Mouse (Mus musculus): ENCODE data around the gene Yap1.
"Not testable (repeated sequence)": the region's sequence is repeated elsewhere in the genome, so short reads cannot be mapped to it uniquely, and the experiment has no call there.

Yap1 gene

DNA sequence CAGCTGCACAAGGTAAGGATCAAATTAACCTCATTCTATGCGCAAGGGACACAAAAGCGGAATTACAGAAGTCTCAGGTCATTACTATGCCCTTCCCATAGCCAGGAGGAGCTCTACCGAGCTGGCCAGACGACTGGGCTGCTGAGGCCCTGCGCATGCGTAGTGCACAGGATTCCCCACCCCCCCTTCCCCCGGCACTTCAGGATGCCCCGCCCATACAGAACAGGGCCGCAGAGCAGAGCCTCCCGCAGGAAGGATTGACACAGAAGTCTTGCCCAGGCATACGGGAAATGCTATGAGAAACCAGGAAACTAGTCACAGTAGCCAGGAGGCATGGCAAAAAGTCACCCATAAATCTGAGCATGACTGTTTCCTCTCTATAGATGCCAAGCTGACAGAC, 89.9 kb downstream of the Yap1 start:
- peak; percentile 90 for DNase-seq (ENCODE audit: low spot score)

- no peak for DNase-seq (ENCODE audit: low spot score)
These were observed 90.4 kb downstream of the Yap1 start for GRCm38 (mm10) chr9:7913953-7914352.

GRCm38 (mm10) chr9:7907351-7907985, 96.9 kb downstream of the Yap1 start:
- no peak for DNase-seq (ENCODE audit: low spot score)

- no peak for DNase-seq (ENCODE audit: low spot score)
These were observed 97.8 kb downstream of the Yap1 start for GRCm38 (mm10) chr9:7906564-7906963.

DNA sequence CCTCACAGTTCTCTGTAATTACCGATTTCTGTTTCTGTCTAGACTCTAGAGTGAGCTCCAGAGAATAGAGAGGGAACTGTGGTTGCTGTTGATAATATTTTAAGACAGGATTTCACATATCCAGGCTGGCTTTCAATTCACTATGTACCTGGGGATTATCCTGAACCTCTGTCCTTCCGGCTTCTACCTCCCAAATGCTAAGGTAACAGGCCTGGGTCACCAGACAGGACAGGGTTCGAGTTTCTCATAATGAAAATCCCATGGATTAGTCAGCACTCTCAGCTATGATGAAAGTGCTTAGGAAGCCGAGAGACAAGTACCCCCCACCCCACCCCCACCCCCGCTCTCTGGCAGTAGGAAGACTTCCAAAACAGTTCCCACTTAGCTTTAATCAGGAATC, 100.6 kb downstream of the Yap1 start:
- DNase-seq (ENCODE audit: low spot score) = no peak

DNA sequence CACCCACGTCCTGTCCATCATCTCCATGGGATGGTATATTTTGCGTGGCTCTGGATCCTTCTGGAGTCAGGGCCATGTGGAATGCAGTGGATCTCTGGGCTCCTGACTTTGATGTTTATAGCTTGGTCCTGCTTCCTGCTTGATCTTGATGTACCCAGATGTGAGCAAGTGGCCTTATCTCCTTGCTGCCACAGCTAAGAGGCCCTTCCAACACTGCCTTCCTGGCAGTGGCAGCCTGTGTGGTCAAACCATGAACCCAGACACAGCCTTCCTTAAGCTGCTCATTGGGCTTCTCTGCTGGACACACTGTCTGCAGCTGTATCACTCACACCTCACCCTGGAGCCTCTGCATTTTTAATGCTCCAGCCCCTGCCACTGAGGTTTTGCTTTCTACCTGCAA, 101.1 kb downstream of the Yap1 start:
- DNase-seq (ENCODE audit: low spot score) = no peak

DNA sequence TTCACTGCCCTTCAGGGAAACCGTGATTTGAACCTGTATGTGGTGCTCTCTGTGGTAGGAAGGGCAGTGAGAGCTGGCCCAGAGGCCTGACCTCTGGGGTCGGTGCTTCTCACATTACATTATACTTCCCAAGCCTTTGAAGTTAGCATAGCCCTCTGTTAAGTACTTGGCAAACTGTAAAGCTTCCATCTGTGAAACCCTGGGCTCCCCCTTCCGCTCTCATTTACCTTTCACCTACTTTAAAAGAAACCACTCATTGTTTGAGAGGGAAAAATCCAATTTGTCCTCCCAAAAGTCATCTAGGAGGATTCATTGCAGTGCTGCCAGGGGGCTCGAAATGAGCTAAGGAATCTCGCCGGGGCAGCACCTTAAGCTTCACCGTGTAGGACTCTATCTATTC, 102.1 kb downstream of the Yap1 start:
- DNase-seq (ENCODE audit: low spot score) = peak; percentile 76

DNA sequence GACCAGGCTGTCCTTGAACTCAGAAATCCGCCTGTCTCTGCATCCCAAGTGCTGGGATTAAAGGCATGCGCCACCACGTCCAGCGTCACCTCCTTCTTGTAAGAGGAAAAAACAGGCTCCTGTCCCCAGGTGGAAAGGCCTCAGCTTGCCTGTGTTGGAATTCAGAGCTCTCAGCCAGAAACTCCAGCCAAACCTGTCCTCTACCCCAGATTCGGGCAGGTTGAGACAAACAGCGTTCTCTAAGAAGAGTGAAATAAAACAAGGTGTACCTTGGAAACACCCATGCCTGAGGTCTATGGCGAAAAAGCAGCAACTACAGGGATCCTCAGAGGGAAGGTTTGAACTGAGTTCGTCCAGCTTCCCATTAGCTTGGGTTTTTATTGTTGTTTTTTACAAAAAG, 103.4 kb downstream of the Yap1 start:
- no peak for DNase-seq (ENCODE audit: low spot score)

DNA sequence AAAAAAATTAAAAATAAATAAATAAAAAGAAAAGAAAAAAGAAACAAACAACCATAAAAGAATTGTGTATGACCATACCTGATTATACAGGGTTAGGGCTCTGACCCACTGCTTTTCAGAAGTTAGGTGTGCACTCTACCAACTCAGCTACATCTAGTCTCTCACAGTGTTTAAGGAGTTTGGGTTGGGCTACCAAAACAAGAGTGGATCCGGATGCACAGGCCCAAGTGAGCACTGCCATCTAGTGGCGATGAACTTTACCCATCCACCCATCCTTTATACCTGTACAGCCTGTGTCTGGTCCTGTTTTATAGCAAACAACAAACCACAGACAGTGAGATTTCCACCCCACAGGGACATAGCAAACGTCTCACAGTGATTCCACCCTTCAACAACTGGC, 106.9 kb downstream of the Yap1 start:
- DNase-seq (ENCODE audit: low spot score) = peak; percentile 87

- DNase-seq (ENCODE audit: low spot score) = not testable (repeated sequence)
These were observed 112.6 kb downstream of the Yap1 start for GRCm38 (mm10) chr9:7891796-7892195.

- DNase-seq (ENCODE audit: low spot score) = no peak
These were observed 113.2 kb downstream of the Yap1 start for GRCm38 (mm10) chr9:7891177-7891576.

DNA sequence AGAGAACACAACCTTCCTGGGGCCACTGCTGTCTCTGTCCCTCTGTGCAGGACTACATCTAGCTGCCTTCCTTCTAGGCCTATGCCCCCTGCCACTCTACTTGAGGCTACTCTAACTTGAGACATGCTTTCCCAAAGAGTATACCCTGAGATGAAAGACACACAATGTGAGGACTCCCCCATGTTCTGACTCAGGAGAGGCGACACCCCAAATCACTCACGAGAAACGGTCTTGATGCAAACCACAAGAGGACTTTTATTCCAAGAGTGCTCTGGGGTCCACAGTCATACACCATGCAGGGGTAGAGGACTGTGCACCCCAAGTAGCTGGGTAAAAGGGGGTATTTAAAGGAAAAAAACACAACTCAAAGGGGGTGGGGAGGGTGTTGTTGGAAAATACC, 120.0 kb downstream of the Yap1 start:
- no peak for DNase-seq (ENCODE audit: low spot score)

- no peak for DNase-seq (ENCODE audit: low spot score)
These were observed 122.0 kb downstream of the Yap1 start for GRCm38 (mm10) chr9:7882304-7882865.

Measured in embryo, embryonic 10 days (tissue).